Mouse (Mus musculus): ENCODE results near the gene Itpr2. TPM values are rescaled to one million over a fixed set of nuclear protein-coding genes. Genes with fewer than 3 reads are reported as not detected.

Gene Itpr2
- polyA plus RNA-seq, 1 experiment from 2014 or later, result 31.2 TPM

GRCm38 (mm10) chr6:146219534-146219933 is 282.5 kb downstream of the Itpr2 start:
- Histone ChIP-seq H3K27ac (replicated peaks) (no peak overlapping the region), H3K36me3 (peaks cover 12% of the 10 kb centered on the region), H3K4me1 (peaks cover 26% of the 10 kb centered on the region), H3K4me2 (no peak overlapping the region), H3K9ac (no peak overlapping the region), H3K4me3 (no peak overlapping the region), H3K9me3 (no peaks in the 10 kb centered on the region), H3K27me3 (replicated peaks) (no peaks in the 10 kb centered on the region)
- WGBS, result 82% methylated on average over 12 of the region's 12 CpGs
- no peak for ATAC-seq (ENCODE audit: extremely low read depth, insufficient number of reproducible peaks, low FRiP score, low TSS enrichment)

- WGBS, result 78% methylated on average over 2 of the region's 2 CpGs
These were observed 286.7 kb downstream of the Itpr2 start for GRCm38 (mm10) chr6:146215302-146215701.

GRCm38 (mm10) chr6:146212339-146212738 is 289.7 kb downstream of the Itpr2 start:
- WGBS, result 87% methylated on average over 3 of the region's 3 CpGs
- no peak overlapping the region for H3K9ac ChIP-seq
- no peaks in the 10 kb centered on the region for H3K27me3 ChIP-seq (replicated peaks)
- H3K4me3 ChIP-seq, result no peak overlapping the region
- H3K36me3 ChIP-seq, result peaks cover 8% of the 10 kb centered on the region; the same call in 1 of the 2 replicates
- H3K4me1 ChIP-seq, result peaks cover 9% of the 10 kb centered on the region
- no peak overlapping the region for H3K4me2 ChIP-seq
- ATAC-seq (ENCODE audit: extremely low read depth, insufficient number of reproducible peaks, low FRiP score, low TSS enrichment), result no peak
- no peaks in the 10 kb centered on the region for H3K9me3 ChIP-seq
- no peak overlapping the region for H3K27ac ChIP-seq (replicated peaks)

More at GRCm38 (mm10) chr6:146215302-146215701, 286.7 kb downstream of the Itpr2 start:
- no peak overlapping the region for H3K4me3 ChIP-seq
- H3K4me1 ChIP-seq, result peaks cover 3% of the 10 kb centered on the region; the same call in 1 of the 2 replicates
- H3K9me3 ChIP-seq, result no peaks in the 10 kb centered on the region
- H3K27ac ChIP-seq (replicated peaks), result no peak overlapping the region
- ATAC-seq (ENCODE audit: extremely low read depth, insufficient number of reproducible peaks, low FRiP score, low TSS enrichment), result no peak
- H3K27me3 ChIP-seq (replicated peaks), result no peaks in the 10 kb centered on the region
- H3K9ac ChIP-seq, result no peak overlapping the region
- H3K4me2 ChIP-seq, result no peak overlapping the region
- H3K36me3 ChIP-seq, result 0 out of 2 replicates have a peak, but pooled peaks cover 8% of the 10 kb centered on the region

- peaks cover 8% of the 10 kb centered on the region; the same call in 1 of the 2 replicates for H3K36me3 ChIP-seq
- H3K27ac ChIP-seq (replicated peaks), result no peak overlapping the region
These were observed 290.8 kb downstream of the Itpr2 start for GRCm38 (mm10) chr6:146211233-146211632.

GRCm38 (mm10) chr6:146208983-146209382 is 293.0 kb downstream of the Itpr2 start:
- H3K9me3 ChIP-seq, result no peaks in the 10 kb centered on the region
- peak overlapping the region; percentile 50; the same call in 1 of the 2 replicates for H3K27ac ChIP-seq (replicated peaks)
- 53% methylated on average over 6 of the region's 6 CpGs for WGBS
- ATAC-seq (ENCODE audit: extremely low read depth, insufficient number of reproducible peaks, low FRiP score, low TSS enrichment), result no peak
- H3K27me3 ChIP-seq (replicated peaks), result no peaks in the 10 kb centered on the region
- no peak overlapping the region for H3K9ac ChIP-seq
- peaks cover 8% of the 10 kb centered on the region; the same call in 1 of the 2 replicates for H3K36me3 ChIP-seq
- no peak overlapping the region for H3K4me2 ChIP-seq
- peaks cover 6% of the 10 kb centered on the region for H3K4me1 ChIP-seq
- no peak overlapping the region for H3K4me3 ChIP-seq

More at GRCm38 (mm10) chr6:146211233-146211632, 290.8 kb downstream of the Itpr2 start:
- peaks cover 9% of the 10 kb centered on the region for H3K4me1 ChIP-seq
- no peaks in the 10 kb centered on the region for H3K27me3 ChIP-seq (replicated peaks)
- H3K9me3 ChIP-seq, result no peaks in the 10 kb centered on the region
- H3K4me2 ChIP-seq, result no peak overlapping the region
- no peak overlapping the region for H3K4me3 ChIP-seq
- ATAC-seq (ENCODE audit: extremely low read depth, insufficient number of reproducible peaks, low FRiP score, low TSS enrichment), result no peak
- H3K9ac ChIP-seq, result no peak overlapping the region
- 78% methylated on average over 6 of the region's 6 CpGs for WGBS

- Histone ChIP-seq H3K27me3 (replicated peaks) (no peaks in the 10 kb centered on the region), H3K27ac (replicated peaks) (peak overlapping the region; percentile 28; the same call in 1 of the 2 replicates), H3K4me2 (no peak overlapping the region), H3K9me3 (no peaks in the 10 kb centered on the region), H3K9ac (no peak overlapping the region), H3K36me3 (peaks cover 3% of the 10 kb centered on the region; the same call in 1 of the 2 replicates), H3K4me3 (no peak overlapping the region), H3K4me1 (peaks cover 6% of the 10 kb centered on the region)
- ATAC-seq (ENCODE audit: extremely low read depth, insufficient number of reproducible peaks, low FRiP score, low TSS enrichment), result no peak
- 74% methylated on average over 10 of the region's 10 CpGs for WGBS
These were observed 294.6 kb downstream of the Itpr2 start for GRCm38 (mm10) chr6:146207204-146207959.

GRCm38 (mm10) chr6:146205136-146205535 is 296.9 kb downstream of the Itpr2 start:
- H3K9me3 ChIP-seq, result no peaks in the 10 kb centered on the region
- H3K4me1 ChIP-seq, result peaks cover 6% of the 10 kb centered on the region
- no peak overlapping the region for H3K4me2 ChIP-seq
- no peaks in the 10 kb centered on the region for H3K27me3 ChIP-seq (replicated peaks)
- H3K9ac ChIP-seq, result no peak overlapping the region
- peaks cover 3% of the 10 kb centered on the region; the same call in 1 of the 2 replicates for H3K36me3 ChIP-seq
- no peak for ATAC-seq (ENCODE audit: extremely low read depth, insufficient number of reproducible peaks, low FRiP score, low TSS enrichment)
- 53% methylated on average over 2 of the region's 2 CpGs for WGBS
- H3K4me3 ChIP-seq, result no peak overlapping the region
- H3K27ac ChIP-seq (replicated peaks), result no peak overlapping the region

- 72% methylated on average over 4 of the region's 4 CpGs for WGBS
These were observed 297.6 kb downstream of the Itpr2 start for GRCm38 (mm10) chr6:146204470-146204869.

GRCm38 (mm10) chr6:146197868-146198379 is 304.1 kb downstream of the Itpr2 start:
- 89% methylated on average over 7 of the region's 7 CpGs for WGBS
- H3K9ac ChIP-seq, result no peak overlapping the region
- no peak overlapping the region for H3K4me3 ChIP-seq
- no peak overlapping the region for H3K4me2 ChIP-seq
- no peak overlapping the region for H3K27ac ChIP-seq (replicated peaks)
- no peaks in the 10 kb centered on the region for H3K4me1 ChIP-seq
- H3K27me3 ChIP-seq (replicated peaks), result no peaks in the 10 kb centered on the region
- peaks cover 37% of the 10 kb centered on the region for H3K36me3 ChIP-seq
- peaks cover 8% of the 10 kb centered on the region; the same call in 1 of the 2 replicates for H3K9me3 ChIP-seq
- no peak for ATAC-seq (ENCODE audit: extremely low read depth, insufficient number of reproducible peaks, low FRiP score, low TSS enrichment)

More at GRCm38 (mm10) chr6:146204470-146204869, 297.6 kb downstream of the Itpr2 start:
- no peak for ATAC-seq (ENCODE audit: extremely low read depth, insufficient number of reproducible peaks, low FRiP score, low TSS enrichment)
- Histone ChIP-seq H3K4me2 (no peak overlapping the region), H3K4me3 (no peak overlapping the region), H3K27ac (replicated peaks) (no peak overlapping the region), H3K36me3 (peaks cover 3% of the 10 kb centered on the region; the same call in 1 of the 2 replicates), H3K4me1 (peaks cover 6% of the 10 kb centered on the region), H3K9me3 (no peaks in the 10 kb centered on the region), H3K27me3 (replicated peaks) (no peaks in the 10 kb centered on the region), H3K9ac (no peak overlapping the region)

- 54% methylated on average over 1 of the region's 1 CpGs for WGBS
These were observed 305.3 kb downstream of the Itpr2 start for GRCm38 (mm10) chr6:146196701-146197100.

GRCm38 (mm10) chr6:146195854-146196457 is 306.1 kb downstream of the Itpr2 start:
- 78% methylated on average over 7 of the region's 7 CpGs for WGBS
- no peaks in the 10 kb centered on the region for H3K4me1 ChIP-seq
- H3K4me2 ChIP-seq, result no peak overlapping the region
- no peak overlapping the region for H3K4me3 ChIP-seq
- no peaks in the 10 kb centered on the region for H3K27me3 ChIP-seq (replicated peaks)
- no peak overlapping the region for H3K9ac ChIP-seq
- H3K36me3 ChIP-seq, result peaks cover 51% of the 10 kb centered on the region
- no peak for ATAC-seq (ENCODE audit: extremely low read depth, insufficient number of reproducible peaks, low FRiP score, low TSS enrichment)
- H3K9me3 ChIP-seq, result peaks cover 8% of the 10 kb centered on the region; the same call in 1 of the 2 replicates
- no peak overlapping the region for H3K27ac ChIP-seq (replicated peaks)

More at GRCm38 (mm10) chr6:146196701-146197100, 305.3 kb downstream of the Itpr2 start:
- no peak overlapping the region for H3K9ac ChIP-seq
- no peak overlapping the region for H3K27ac ChIP-seq (replicated peaks)
- H3K4me3 ChIP-seq, result no peak overlapping the region
- peaks cover 47% of the 10 kb centered on the region for H3K36me3 ChIP-seq
- ATAC-seq (ENCODE audit: extremely low read depth, insufficient number of reproducible peaks, low FRiP score, low TSS enrichment), result no peak
- no peaks in the 10 kb centered on the region for H3K27me3 ChIP-seq (replicated peaks)
- H3K4me2 ChIP-seq, result no peak overlapping the region
- no peaks in the 10 kb centered on the region for H3K4me1 ChIP-seq
- peaks cover 8% of the 10 kb centered on the region; the same call in 1 of the 2 replicates for H3K9me3 ChIP-seq
